Mouse (Mus musculus) neutrophil, adult 59 days (primary cell): ENCODE measurements around the gene Pfkfb3. TPM values are rescaled to one million over a fixed set of nuclear protein-coding genes. Genes with fewer than 3 reads are reported as not detected.

Experiments used
- total RNA-seq, 2 experiments: library from RNA; stranded (reverse); gene quantifications; 1 replicate in 1 of 2; 2 replicates in 1 of 2; pipeline ENCODE4 v1.2.4; 2023

The Pfkfb3 gene
- 10 to 100 TPM; 53.7 to 57.5 TPM for total RNA-seq

GRCm38 (mm10) chr2:11553471-11554400, at the start of gene Pfkfb3:
TSS of gene Pfkfb3 (minus strand) at chr2:11554077.

Other genes with a start within 250 kb of the Pfkfb3 start
- gene Rbm17, start 50.1 kb upstream of the Pfkfb3 start, total RNA-seq, result 10 to 100 TPM; 66.3 to 87.4 TPM
- not detected for gene Gm17490, start 72.2 kb upstream of the Pfkfb3 start, total RNA-seq
- 1 to 10 TPM in 1 of 2 experiments, under 1 TPM in 1; 0.31 to 1.7 TPM for gene Il2ra, start 88.7 kb upstream of the Pfkfb3 start, total RNA-seq
- gene Il15ra, start 151.2 kb upstream of the Pfkfb3 start, total RNA-seq, result 10 to 100 TPM in 1 of 2 experiments, 1 to 10 TPM in 1; 6.7 to 10.4 TPM
- 10 to 100 TPM; 64.6 to 69.3 TPM for gene Fbh1, start 223.5 kb upstream of the Pfkfb3 start, total RNA-seq
- 10 to 100 TPM; 74.1 to 76.9 TPM for gene Ankrd16, start 223.8 kb upstream of the Pfkfb3 start, total RNA-seq